Mouse (Mus musculus): ENCODE data around the gene Zhx3. TPM values are rescaled to one million over a fixed set of nuclear protein-coding genes. Genes with fewer than 3 reads are reported as not detected.

Zhx3 gene
- polyA plus RNA-seq (2012; rRNA removed): 2.0 and 2.2 TPM in 2 replicates

GRCm38 (mm10) chr2:160872890-160873382 lies at the start of gene Zhx3:
TSS of gene Zhx3 (minus strand) at chr2:160872998.

GRCm38 (mm10) chr2:160912231-160912671 lies 39.5 kb upstream of the Zhx3 start, which contains the start of gene Emilin3:
TSS of gene Emilin3 (minus strand) at chr2:160912328.

GRCm38 (mm10) chr2:160880453-160881195 lies 7.8 kb upstream of the Zhx3 start, which contains the start of gene Lpin3:
TSS of gene Lpin3 (plus strand) at chr2:160880670.

GRCm38 (mm10) chr2:160731117-160731838 lies 141.5 kb downstream of the Zhx3 start, which contains the start of gene Plcg1:
TSS of gene Plcg1 (plus strand) at chr2:160731300.

Other genes starting within 250 kb of the Zhx3 start
- gene Top1, start 227.1 kb downstream of the Zhx3 start, polyA plus RNA-seq (2012; rRNA removed): 17.6 and 19.6 TPM in 2 replicates
- 10.9 and 13.6 TPM in 2 replicates for gene Plcg1, start 141.7 kb downstream of the Zhx3 start, polyA plus RNA-seq (2012; rRNA removed)
- gene Lpin3, start 7.7 kb upstream of the Zhx3 start, polyA plus RNA-seq (2012; rRNA removed): 1.3 and 1.5 TPM in 2 replicates
- 0.06 and 0.07 TPM in 2 replicates for gene Emilin3, start 39.3 kb upstream of the Zhx3 start, polyA plus RNA-seq (2012; rRNA removed)
- 3.1 and 3.7 TPM in 2 replicates for gene Chd6, start 236.1 kb upstream of the Zhx3 start, polyA plus RNA-seq (2012; rRNA removed)

Measured in liver, embryonic 18 days (tissue).